Mouse (Mus musculus) cortical plate, adult 2 months (tissue): ENCODE data around the gene Vasn. TPM values are rescaled to one million over a fixed set of nuclear protein-coding genes. Genes with fewer than 3 reads are reported as not detected.

Source experiments
- H3K27ac ChIP-seq: fragments of 200-500 bp; 2 replicates; pipeline ENCODE4 v1.5.1; 2012; ENCODE audit warnings: low read length, control low read depth, inconsistent platforms; ENCODE audit not compliant: insufficient read depth
- H3K4me1 ChIP-seq: fragments of 200-500 bp; 2 replicates; pipeline ENCODE4 v1.6.1; 2011; ENCODE audit warnings: low read length; ENCODE audit not compliant: control insufficient read depth, insufficient read depth
- H3K4me3 ChIP-seq: fragments of 200-500 bp; 2 replicates; pipeline ENCODE4 v1.5.1; 2011; ENCODE audit warnings: mild to moderate bottlenecking, low read length, control low read depth; ENCODE audit not compliant: insufficient read depth
- CTCF ChIP-seq: fragments of 200-500 bp; IDR thresholded peaks from 2 replicates; pipeline ENCODE4 v1.5.1; 2011; ENCODE audit warnings: mild to moderate bottlenecking, control low read depth, low read length; ENCODE audit not compliant: insufficient read depth; ENCODE audit errors: extremely low read depth
- POLR2A ChIP-seq: fragments of 200-500 bp; IDR thresholded peaks from 2 replicates; pipeline ENCODE4 v1.6.1; 2011; ENCODE audit warnings: mild to moderate bottlenecking, low read length, control low read depth; ENCODE audit not compliant: insufficient read depth; ENCODE audit errors: extremely low read depth
- polyA plus RNA-seq: library from polyadenylated mRNA; depleted of rRNA; stranded (reverse); fragments of >200 nt; gene quantifications from 2 replicates; pipeline ENCODE4 v1.2.3, GENCODE M21; 2012

The Vasn gene
- polyA plus RNA-seq, 1 experiment, result 11.2 TPM

DNA sequence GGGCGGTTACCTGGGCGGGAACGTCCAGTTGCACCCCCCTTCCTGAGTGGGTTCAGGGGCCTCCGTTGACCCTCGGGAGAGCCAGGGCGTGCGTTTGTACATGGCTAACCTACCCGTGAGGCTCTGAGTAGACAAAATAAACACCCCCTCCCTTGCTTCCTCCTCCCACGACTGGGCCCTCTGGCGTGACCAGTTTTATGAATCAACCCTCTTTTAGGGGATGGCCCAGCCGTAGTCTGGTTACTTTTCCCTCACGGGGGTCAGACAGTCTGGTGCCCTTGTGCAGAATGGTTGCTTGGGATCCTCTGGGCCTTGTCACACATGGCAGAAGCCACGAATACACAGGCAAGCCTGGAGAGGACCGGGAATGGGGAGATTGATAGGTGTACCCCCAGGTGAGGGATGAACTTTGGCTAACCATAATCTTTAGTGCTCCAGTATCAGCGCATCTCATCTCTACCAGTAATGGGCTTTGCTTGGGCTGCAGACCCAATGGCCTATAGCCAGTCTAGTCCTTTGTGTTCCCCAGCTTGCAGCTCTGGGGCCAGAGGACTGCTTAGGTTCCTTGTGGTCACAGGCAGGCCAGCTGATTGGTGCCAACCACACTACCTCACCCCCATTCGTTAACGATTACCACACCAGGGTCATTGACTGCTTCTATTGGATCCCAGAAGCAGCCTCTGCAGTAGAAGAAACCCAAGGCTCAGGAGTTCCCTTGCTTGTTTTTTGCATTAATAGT lies 695 bp downstream of the Vasn start:
- H3K4me3 ChIP-seq, result peak overlapping the region; percentile 56

DNA sequence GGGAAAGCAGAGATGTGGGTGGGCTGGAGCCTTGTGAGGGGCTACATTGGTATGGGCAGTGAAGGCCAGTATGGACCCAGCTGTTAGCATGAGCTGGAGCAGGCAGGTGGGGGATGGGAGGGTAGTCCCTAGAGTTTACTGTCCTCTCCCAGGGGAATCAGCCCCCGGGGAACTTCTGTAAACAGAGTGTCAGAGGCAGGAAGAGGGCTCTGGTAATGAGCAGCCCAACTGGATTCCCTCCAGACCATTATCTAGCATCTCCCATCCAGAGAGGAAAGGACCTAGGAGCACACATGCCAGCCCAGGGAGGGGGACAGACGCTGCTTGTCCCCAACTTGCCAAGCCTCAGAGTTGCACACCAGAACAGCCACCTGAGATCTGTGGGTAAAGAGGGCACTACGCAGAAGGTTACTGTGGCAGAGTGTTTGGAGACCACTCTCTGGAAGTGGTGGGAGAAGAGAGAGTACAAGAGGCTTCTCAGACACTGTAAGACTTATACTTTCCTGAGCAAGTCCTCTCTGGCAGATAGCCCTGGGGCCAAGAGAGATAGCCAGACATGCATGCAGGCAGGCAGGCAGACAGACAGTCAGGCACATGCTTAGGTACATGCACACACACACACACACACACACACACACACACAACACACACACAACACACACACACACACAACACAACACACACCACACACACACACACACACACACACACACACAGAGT lies 1.5 kb downstream of the Vasn start:
- Histone ChIP-seq H3K4me3 (peak overlapping the region; percentile 56; the same call in 1 of the 2 replicates), H3K27ac (0 out of 2 replicates have a peak overlapping the region, but pooled peaks have one; percentile 33), H3K4me1 (peaks cover 17% of the 10 kb centered on the region)
- TF ChIP-seq CTCF, result no peak
- no peak for TF ChIP-seq POLR2A

More for the DNA sequence above, 695 bp downstream of the Vasn start:
- H3K27ac ChIP-seq, result peak overlapping the region; percentile 32
- peaks cover 17% of the 10 kb centered on the region for H3K4me1 ChIP-seq
- no peak for TF ChIP-seq CTCF
- no peak for TF ChIP-seq POLR2A

GRCm38 (mm10) chr16:4642190-4642589 lies 2.4 kb downstream of the Vasn start:
- Histone ChIP-seq H3K4me3 (no peak overlapping the region), H3K4me1 (peaks cover 17% of the 10 kb centered on the region), H3K27ac (0 out of 2 replicates have a peak overlapping the region, but pooled peaks have one; percentile 1)
- no peak for TF ChIP-seq CTCF
- TF ChIP-seq POLR2A, result no peak

DNA sequence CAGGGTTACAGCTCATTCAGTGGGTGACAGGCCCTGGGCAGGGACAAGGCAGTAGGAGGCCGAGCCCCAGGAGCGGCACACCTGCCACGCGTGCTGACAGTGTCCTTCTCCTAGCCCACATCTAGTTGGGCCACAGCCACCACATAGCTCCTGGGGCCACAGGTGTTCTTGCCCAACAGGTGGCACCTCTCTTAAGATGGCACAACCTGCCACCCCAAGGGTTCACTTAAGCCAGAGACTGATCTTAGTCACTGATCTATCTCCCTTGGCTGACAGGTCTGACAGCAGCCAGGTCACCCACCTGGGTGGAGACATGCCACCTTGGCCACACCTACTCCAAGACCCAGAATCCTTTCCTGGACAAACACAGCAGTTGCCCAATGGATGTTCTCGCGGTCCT lies 3.2 kb downstream of the Vasn start:
- no peak overlapping the region for H3K27ac ChIP-seq
- TF ChIP-seq CTCF (no peak), POLR2A (no peak)
- no peak overlapping the region for H3K4me3 ChIP-seq
- H3K4me1 ChIP-seq, result peaks cover 17% of the 10 kb centered on the region

DNA sequence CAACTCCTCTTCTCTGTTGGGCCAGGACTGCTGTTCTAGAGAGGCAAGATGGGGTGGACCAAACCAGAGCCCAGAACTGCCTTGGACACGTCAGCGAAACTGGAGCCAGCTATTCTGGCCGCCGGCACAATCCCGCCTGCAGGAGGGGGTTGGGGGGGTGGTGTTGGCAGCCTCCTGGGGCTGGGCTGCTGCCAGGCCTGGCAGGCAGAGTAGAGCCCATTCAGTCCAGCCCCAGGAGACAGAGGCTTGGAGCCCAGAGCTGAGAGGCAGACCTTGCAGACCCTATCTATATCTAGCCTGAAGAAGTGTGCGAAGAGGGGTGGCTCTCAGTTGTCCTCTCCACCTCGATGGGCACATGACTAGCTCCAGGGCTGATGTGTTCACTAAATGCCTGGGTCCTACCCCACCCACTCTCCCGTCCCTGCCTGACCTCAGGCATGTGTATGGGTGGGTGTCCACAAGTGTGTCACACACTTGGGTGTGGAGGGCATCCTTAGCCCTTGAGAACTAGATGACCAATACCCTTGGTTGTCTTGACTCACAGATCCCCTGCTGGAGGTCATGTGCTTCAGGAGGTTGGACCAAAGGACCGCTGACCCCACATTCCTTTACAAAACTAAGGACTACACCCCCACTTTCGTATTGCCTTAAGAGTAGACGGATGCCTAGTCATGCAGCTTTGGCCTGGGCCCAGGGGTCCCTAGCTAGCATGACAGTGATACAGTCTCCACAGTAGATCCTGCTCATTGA lies 4.1 kb downstream of the Vasn start:
- no peak overlapping the region for H3K27ac ChIP-seq
- no peak for TF ChIP-seq CTCF
- no peak for TF ChIP-seq POLR2A
- no peak overlapping the region for H3K4me3 ChIP-seq
- peaks cover 17% of the 10 kb centered on the region for H3K4me1 ChIP-seq

- Histone ChIP-seq H3K4me3 (no peak overlapping the region), H3K27ac (no peak overlapping the region), H3K4me1 (peaks cover 17% of the 10 kb centered on the region)
- TF ChIP-seq POLR2A, result no peak
- TF ChIP-seq CTCF, result no peak
Observed at GRCm38 (mm10) chr16:4645867-4646266, 6.1 kb downstream of the Vasn start.

DNA sequence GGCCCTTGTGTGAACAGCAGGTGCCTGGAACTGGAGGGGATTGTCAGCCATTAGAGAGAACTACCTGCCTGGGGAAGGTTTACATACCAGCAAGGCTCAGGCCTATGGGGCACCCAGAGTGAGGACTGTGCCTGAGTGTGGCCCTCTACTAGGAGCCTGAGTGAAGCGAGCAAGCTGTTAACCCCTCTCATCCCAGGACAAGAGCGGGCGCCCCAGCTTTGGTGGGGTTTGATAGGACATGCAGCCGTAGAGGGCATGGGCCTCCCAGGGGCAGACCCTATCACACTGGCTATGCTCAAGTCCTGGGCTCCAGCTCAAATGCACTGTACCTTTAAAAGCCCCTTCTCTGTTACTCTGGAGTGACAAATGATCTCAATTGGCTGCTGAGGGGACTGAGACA lies 7.1 kb downstream of the Vasn start:
- Histone ChIP-seq H3K27ac (no peak overlapping the region), H3K4me3 (no peak overlapping the region), H3K4me1 (peaks cover 13% of the 10 kb centered on the region)
- TF ChIP-seq POLR2A, result no peak
- TF ChIP-seq CTCF, result no peak

DNA sequence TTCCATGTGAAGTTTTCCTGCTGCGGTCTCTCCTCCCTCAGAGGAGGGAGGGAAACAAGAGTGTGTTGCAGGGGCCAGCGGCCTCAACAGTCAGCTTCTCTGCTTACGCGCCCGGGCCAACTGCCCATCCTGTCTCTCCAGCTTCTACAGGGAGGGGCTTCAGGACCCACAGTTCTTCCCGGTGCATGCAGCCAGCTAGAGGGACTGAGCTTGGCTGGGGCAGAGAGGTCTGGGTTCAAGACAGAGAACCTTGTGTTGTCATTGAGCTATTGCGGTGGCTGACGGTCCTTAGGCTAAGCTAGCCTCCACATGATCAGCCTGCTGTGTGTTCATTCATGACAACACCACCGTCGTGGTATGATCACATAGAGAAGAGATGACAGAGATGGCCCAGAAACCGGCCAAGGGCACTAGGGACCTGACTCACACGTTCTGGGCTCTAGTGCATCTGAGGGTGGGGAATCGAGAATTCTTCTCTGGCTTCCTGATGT lies 8.0 kb downstream of the Vasn start:
- Histone ChIP-seq H3K27ac (no peak overlapping the region), H3K4me3 (no peak overlapping the region), H3K4me1 (peaks cover 13% of the 10 kb centered on the region)
- TF ChIP-seq CTCF (no peak), POLR2A (no peak)

DNA sequence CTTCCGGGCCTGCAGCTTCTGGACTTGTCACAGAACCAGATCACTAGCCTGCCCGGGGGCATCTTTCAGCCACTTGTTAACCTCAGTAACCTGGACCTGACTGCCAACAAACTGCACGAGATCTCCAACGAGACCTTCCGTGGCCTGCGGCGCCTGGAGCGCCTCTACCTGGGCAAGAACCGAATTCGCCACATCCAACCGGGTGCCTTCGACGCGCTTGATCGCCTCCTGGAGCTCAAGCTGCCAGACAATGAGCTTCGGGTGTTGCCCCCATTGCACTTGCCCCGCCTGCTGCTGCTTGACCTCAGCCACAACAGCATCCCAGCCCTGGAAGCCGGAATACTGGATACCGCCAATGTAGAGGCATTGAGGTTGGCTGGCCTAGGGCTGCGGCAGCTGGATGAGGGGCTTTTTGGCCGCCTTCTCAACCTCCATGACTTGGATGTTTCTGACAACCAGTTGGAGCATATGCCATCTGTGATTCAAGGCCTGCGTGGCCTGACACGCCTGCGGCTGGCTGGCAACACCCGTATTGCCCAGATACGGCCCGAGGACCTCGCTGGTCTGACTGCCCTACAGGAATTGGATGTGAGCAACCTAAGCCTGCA lies 8.8 kb downstream of the Vasn start:
- peaks cover 6% of the 10 kb centered on the region for H3K4me1 ChIP-seq
- no peak overlapping the region for H3K4me3 ChIP-seq
- TF ChIP-seq POLR2A, result no peak
- TF ChIP-seq CTCF, result no peak
- no peak overlapping the region for H3K27ac ChIP-seq
